Mouse (Mus musculus) limb, embryonic 11.5 days (tissue): ENCODE results near the gene Gm10642. TPM values are rescaled to one million over a fixed set of nuclear protein-coding genes. Genes with fewer than 3 reads are reported as not detected.

Source experiments
- ATAC-seq: fragments of 200-750 bp; cut with Nextera tagmentation; 2 replicates; pipeline ENCODE4 v1.8.0; 2017; ENCODE audit warnings: low read depth; ENCODE audit not compliant: insufficient number of reproducible peaks, low FRiP score, low TSS enrichment
- DNase-seq: peaks from one replicate; pipeline ENCODE4 v3.0.0-alpha.2; 2015; ENCODE audit warnings: low spot score
- H3K27ac ChIP-seq: fragments of 300-500 bp; sonication (generic); replicated peaks from 2 replicates; pipeline ENCODE4 v1.5.1; 2014; ENCODE audit warnings: low read depth, mild to moderate bottlenecking, low read length
- H3K27me3 ChIP-seq: fragments of 300-500 bp; sonication (generic); 2 replicates; pipeline ENCODE4 v1.6.1; 2014; ENCODE audit warnings: mild to moderate bottlenecking, low read length, mixed read lengths; ENCODE audit not compliant: control insufficient read depth, insufficient read depth
- H3K36me3 ChIP-seq: fragments of 300-500 bp; sonication (generic); 2 replicates; pipeline ENCODE4 v1.6.1; 2014; ENCODE audit warnings: mild to moderate bottlenecking, low read length, moderate library complexity, mixed read lengths; ENCODE audit not compliant: control insufficient read depth, insufficient read depth
- H3K4me1 ChIP-seq: fragments of 300-500 bp; sonication (generic); 2 replicates; pipeline ENCODE4 v1.6.1; 2014; ENCODE audit warnings: low read length, mixed read lengths; ENCODE audit not compliant: control insufficient read depth, insufficient read depth
- H3K4me2 ChIP-seq: fragments of 300-500 bp; sonication (generic); 2 replicates; pipeline ENCODE4 v1.6.1; 2014; ENCODE audit warnings: low read depth, mild to moderate bottlenecking, moderate library complexity; ENCODE audit not compliant: severe bottlenecking
- H3K4me3 ChIP-seq: fragments of 300-500 bp; sonication (generic); 2 replicates; pipeline ENCODE4 v1.5.1; 2014; ENCODE audit warnings: low read depth, low read length
- H3K9ac ChIP-seq: fragments of 300-500 bp; sonication (generic); 2 replicates; pipeline ENCODE4 v1.6.1; 2014; ENCODE audit warnings: mild to moderate bottlenecking, low read length
- H3K9me3 ChIP-seq: fragments of 300-500 bp; sonication (generic); 2 replicates; pipeline ENCODE4 v1.6.1; 2016; ENCODE audit warnings: low read length; ENCODE audit not compliant: control insufficient read depth
- WGBS: fragments of 180-500 bp; shearing (Covaris S2); extraction: QIAGEN DNeasy Blood & Tissue Kit; methylation state at CpG from one replicate; pipeline ENCODE4 v1.1.7; 2014; 5-methylcytosine and 5-hydroxymethylcytosine counted together
- polyA plus RNA-seq: library from polyadenylated mRNA; unstranded; fragments of >200 nt; fragmentation: Nextera tagmentation; extraction: Ambion mirVana; gene quantifications from 2 replicates; pipeline ENCODE4 v1.2.1, GENCODE M21; 2014

Gm10642 gene
- 0.13 and 0.17 TPM in 2 replicates for polyA plus RNA-seq

DNA sequence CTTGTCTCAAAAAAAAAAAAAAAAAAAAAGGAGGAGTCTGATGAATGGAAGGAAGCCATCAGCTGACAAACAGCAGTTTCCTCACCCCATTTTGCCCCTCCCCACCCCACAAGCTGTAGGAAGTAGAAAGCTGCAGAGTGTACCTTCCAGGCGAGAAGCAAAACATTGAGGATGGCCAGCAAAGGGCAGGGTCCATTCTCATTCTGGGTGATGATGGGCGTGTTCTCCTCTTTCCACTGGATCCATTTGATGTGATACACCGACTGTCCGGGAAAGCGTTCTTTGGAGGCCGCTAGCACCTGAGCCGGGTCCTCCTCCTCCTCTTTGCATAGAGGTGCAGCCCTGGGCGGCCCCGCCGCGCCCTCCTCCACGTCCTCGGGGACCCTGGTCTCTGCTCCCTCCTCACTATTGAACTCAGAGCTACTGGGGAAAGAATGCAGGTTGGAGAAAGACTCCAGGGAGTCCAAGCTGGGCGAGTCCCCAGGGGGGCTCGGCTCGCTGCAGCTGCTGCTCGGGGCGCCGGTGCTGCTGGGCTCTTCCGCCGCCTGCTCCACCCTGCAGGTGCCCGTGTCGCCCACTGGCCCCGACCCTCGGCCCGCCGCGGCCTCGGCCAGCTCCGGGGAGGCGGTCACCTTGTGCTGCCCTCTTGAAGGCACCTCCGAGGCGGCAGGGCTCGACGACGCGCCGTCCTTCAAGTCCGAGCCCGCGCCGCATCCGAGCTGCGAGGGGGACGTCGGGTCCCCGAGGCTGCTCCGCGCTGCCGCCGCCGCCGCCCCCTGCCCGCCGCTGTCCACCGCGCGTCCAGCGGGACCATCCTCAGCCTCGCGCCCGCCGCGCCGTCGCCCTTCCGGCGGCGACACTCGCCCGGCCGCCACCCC lies at the start of gene Gm10642:
TSS of gene Gm10642 (plus strand) at position 122 of the 878 bp plus-strand sequence.
- WGBS = under 1% methylated on average over 72 of the region's 72 CpGs
- DNase-seq = peak; percentile 50
- ATAC-seq = peak; percentile 27
- Histone ChIP-seq H3K27ac (peak within 1 kb of the TSS; percentile 52; the same call in 1 of the 2 replicates), H3K9me3 (no peaks in the 10 kb centered on the region), H3K4me2 (peak within 1 kb of the TSS; percentile 88), H3K36me3 (no peaks in the 10 kb centered on the region), H3K9ac (peak within 1 kb of the TSS; percentile 70), H3K27me3 (no peaks in the 10 kb centered on the region), H3K4me1 (no peaks in the 10 kb centered on the region), H3K4me3 (peak within 1 kb of the TSS; percentile 56)

DNA sequence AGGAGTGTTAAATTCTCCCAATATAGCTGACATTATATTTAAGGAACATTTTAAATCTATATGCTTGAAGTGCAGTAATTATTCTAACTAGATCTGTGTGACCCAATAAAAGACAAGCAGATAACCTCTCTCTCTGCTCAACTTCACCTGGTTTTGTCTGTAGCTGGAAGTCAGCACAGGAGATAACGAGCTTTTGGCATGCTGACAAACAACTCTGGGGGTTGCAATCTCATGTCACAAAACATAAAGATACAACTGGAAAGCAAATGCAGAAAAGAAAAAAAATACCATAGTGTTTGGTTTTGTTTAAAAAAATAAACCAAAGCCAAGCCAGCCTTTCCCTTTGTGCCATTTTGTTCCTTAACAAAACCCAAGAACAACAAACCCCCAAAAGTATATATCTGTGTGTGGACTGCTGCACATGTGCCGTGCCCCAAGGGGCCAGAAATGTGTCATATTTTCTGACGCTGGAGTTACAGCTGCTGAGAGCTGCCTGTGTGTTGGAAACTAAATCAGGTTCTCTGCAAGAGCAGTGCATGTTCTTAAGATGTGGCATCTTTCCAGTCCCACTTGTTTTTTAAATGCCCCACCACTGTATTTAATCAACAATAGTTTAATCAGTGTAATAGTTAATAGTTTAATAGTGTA lies 44.9 kb upstream of the Gm10642 start:
- no peak overlapping the region for H3K4me3 ChIP-seq
- no peak for ATAC-seq
- H3K27ac ChIP-seq = no peak overlapping the region
- H3K4me2 ChIP-seq = no peak overlapping the region
- no peaks in the 10 kb centered on the region for H3K36me3 ChIP-seq
- H3K4me1 ChIP-seq = no peaks in the 10 kb centered on the region
- no peaks in the 10 kb centered on the region for H3K27me3 ChIP-seq
- WGBS = 67% methylated on average over 3 of the region's 3 CpGs
- no peak overlapping the region for H3K9ac ChIP-seq
- no peaks in the 10 kb centered on the region for H3K9me3 ChIP-seq
- no peak for DNase-seq

DNA sequence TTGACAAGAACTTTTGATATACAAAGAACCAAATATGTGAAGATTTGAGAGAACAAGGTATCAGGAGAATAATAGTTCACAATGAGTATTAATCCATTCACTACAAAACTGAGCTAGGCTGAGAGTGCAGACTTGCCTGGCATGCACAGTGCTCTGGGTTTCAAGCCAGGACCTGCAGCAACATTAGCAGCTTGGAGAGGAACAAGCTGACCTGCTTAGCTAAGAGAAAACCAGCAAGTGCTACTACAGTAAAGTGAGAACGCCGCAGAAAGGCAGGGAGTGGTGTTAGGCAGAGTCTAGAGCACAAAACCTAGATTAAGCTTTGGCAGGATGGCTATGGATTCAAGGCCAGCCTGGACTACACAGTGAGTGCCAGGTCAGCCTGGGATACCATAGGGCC lies 26.3 kb upstream of the Gm10642 start:
- peak; percentile 27 for DNase-seq
- no peak for ATAC-seq
- no peak overlapping the region for H3K4me2 ChIP-seq
- H3K9ac ChIP-seq = no peak overlapping the region
- H3K4me3 ChIP-seq = no peak overlapping the region
- H3K36me3 ChIP-seq = no peaks in the 10 kb centered on the region
- H3K9me3 ChIP-seq = no peaks in the 10 kb centered on the region
- no peaks in the 10 kb centered on the region for H3K4me1 ChIP-seq
- H3K27ac ChIP-seq = no peak overlapping the region
- H3K27me3 ChIP-seq = no peaks in the 10 kb centered on the region
- 79% methylated on average over 2 of the region's 2 CpGs for whole genome bisulfite sequencing

DNA sequence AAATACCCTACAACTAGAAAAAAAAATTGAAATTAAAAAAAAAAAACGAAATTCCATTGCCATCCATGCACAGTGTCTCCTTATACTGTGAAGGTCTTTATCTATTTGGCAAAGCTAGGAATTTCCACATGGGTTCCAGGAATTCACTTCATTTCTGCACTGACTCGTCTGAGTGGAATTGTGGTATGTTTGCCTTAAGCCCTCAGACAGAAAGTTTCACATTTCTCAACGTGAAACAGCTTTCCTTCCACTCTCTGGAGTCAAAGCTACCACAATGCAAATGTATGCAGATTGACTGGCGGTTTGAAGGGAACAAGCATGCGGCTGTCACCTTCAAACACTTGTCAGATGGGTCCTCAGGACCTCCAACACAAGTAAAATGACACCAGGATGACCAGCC lies 24.4 kb upstream of the Gm10642 start:
- no peak overlapping the region for H3K4me3 ChIP-seq
- H3K27me3 ChIP-seq = no peaks in the 10 kb centered on the region
- DNase-seq (no peak), ATAC-seq (no peak)
- no peaks in the 10 kb centered on the region for H3K9me3 ChIP-seq
- no peak overlapping the region for H3K4me2 ChIP-seq
- H3K36me3 ChIP-seq = no peaks in the 10 kb centered on the region
- H3K4me1 ChIP-seq = no peaks in the 10 kb centered on the region
- no peak overlapping the region for H3K27ac ChIP-seq
- no peak overlapping the region for H3K9ac ChIP-seq
- 22% methylated on average over 5 of the region's 5 CpGs for WGBS

DNA sequence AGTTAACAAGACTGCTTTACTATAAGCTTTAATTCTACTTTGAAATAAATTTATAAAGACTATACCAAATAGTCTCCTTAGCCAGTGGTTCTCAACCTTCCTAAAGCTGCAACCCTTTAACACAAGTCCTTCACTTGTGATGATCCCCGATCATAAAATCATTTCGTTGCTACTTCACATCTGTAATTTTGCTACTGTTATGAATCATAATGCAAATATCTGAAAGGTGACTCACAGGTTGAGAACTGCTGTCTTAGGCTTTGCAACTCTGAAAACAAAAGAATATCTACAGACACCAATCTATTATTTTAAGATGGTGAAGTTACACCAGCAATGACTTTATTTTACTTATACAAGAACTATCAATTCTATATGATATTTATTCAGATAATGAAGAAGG lies 19.3 kb upstream of the Gm10642 start:
- Histone ChIP-seq H3K9me3 (no peaks in the 10 kb centered on the region), H3K9ac (no peak overlapping the region), H3K4me1 (no peaks in the 10 kb centered on the region), H3K27me3 (no peaks in the 10 kb centered on the region), H3K4me3 (no peak overlapping the region), H3K27ac (no peak overlapping the region), H3K36me3 (no peaks in the 10 kb centered on the region), H3K4me2 (no peak overlapping the region)
- ATAC-seq = no peak
- no peak for DNase-seq
- WGBS = 87% methylated on average over 2 of the region's 2 CpGs

DNA sequence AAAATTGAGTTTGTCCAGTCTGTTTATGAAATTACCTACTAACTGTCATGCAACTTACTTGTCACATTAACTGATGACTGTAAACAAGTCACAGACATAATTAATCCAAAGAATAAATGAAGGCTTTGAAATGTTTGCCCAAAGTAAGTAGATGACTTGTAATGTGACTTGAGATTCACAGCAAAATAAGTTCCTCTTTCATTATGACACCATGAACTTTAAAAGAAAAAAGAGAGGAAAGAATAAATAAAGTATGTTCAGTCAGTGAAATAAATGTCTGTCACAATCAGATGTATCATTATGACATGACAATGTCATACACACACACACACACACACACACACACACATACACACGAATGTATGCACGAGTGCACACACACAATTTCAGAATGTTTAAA lies 5.8 kb upstream of the Gm10642 start:
- no peaks in the 10 kb centered on the region for H3K36me3 ChIP-seq
- H3K4me3 ChIP-seq = no peak overlapping the region
- H3K9me3 ChIP-seq = no peaks in the 10 kb centered on the region
- no peak overlapping the region for H3K4me2 ChIP-seq
- H3K27ac ChIP-seq = no peak overlapping the region
- H3K27me3 ChIP-seq = no peaks in the 10 kb centered on the region
- H3K4me1 ChIP-seq = no peaks in the 10 kb centered on the region
- H3K9ac ChIP-seq = no peak overlapping the region
- no peak for DNase-seq
- WGBS = 85% methylated on average over 2 of the region's 2 CpGs
- no peak for ATAC-seq

DNA sequence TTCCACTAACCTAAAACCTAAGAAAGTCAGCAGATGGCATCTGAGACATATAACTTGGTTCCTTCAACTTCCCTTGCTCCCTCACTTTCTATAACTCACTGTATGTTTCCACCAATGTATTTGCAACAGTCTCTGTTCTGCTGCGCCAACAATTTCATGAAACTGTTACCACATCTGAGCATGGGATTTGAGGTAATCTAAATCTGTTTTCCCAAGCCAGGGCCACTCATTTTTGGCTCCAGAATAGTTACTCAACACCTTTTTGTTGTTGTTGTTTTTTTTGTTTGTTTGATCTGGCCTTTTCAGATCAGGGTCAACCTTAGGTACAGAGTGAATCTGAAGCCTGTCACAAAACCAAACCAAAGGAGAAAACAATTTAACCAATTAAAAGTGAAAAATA lies 5.1 kb upstream of the Gm10642 start:
- H3K27me3 ChIP-seq = no peaks in the 10 kb centered on the region
- H3K9ac ChIP-seq = no peak overlapping the region
- no peak overlapping the region for H3K27ac ChIP-seq
- DNase-seq (no peak), ATAC-seq (no peak)
- WGBS = 92% methylated on average over 1 of the region's 1 CpGs
- H3K4me1 ChIP-seq = no peaks in the 10 kb centered on the region
- H3K36me3 ChIP-seq = no peaks in the 10 kb centered on the region
- no peak overlapping the region for H3K4me2 ChIP-seq
- no peak overlapping the region for H3K4me3 ChIP-seq
- H3K9me3 ChIP-seq = no peaks in the 10 kb centered on the region

DNA sequence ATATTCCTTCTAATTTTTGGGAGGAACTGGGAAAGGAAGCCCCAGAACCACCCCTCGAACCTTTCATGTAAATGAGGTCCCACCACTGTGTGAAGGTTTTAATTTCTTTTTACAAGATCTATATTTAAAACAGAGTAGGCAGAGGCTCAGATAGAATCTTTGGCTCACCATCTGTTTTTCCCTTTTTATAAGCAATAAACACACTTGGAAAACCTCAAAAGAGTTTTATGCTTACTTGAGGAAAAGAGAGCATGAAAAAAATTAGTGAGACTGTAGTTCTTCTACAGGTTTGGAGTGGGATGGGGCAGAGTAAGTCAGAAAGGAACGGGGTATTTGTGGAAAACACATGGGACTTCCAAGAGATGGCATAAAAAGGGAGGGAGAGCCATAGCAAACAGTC lies 3.8 kb upstream of the Gm10642 start:
- no peak overlapping the region for H3K9ac ChIP-seq
- H3K4me2 ChIP-seq = no peak overlapping the region
- no peak overlapping the region for H3K4me3 ChIP-seq
- no peak overlapping the region for H3K27ac ChIP-seq
- no peaks in the 10 kb centered on the region for H3K4me1 ChIP-seq
- H3K9me3 ChIP-seq = no peaks in the 10 kb centered on the region
- no peaks in the 10 kb centered on the region for H3K27me3 ChIP-seq
- DNase-seq (no peak), ATAC-seq (no peak)
- H3K36me3 ChIP-seq = no peaks in the 10 kb centered on the region
- WGBS = 65% methylated on average over 2 of the region's 2 CpGs
